Mouse (Mus musculus): ENCODE measurements around the gene Pdcd2l.

Gene Pdcd2l

DNA sequence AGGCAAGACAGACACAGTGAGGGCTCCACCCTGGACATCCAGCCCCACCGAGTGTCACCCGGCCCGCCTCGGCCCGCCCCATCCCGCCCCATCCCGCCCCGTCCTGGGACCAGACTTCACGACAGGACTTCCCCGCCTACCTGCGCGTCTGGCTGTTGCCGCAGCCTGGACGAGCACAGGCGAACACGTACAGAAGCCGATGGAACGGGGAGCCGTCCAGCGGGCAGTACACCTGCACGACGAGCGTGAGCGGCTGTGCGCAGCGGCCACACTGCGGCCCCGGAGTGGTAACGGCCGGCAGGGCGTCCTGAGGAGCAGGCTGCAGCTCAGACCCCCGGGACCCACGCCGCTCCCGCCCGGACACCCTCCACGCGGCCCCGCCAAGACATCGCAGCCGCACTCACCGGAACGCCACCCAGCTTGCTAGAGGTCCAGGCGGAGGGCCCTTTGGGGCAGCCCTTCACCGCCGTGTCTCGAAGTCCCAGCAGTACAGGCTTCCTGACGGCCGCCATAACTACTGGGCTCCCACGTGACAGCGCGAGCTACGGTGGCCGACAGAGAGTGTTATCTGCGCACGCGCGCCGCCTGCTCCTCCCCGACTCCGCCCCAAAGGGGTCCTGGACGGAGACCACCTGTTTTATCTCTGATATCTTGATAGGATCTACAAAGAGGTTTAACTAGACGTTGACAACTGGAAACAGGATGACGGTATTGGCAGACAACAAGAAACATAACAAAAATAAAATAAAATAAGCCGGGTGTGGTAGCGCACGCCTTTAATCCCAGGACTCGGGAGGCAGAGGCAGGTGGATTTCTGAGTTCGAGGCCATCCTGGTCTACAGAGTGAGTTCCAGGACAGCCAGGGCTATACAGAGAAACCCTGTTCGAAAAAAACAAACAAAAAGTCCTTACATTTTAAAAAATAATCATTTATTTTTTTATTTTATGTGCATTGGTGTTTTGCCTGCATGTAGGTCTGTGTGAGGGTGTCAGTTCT, at the start of gene Pdcd2l:
Gene Pdcd2l (minus strand): TSS at position 530 of the 997 bp plus-strand sequence.
- DNase-seq (ENCODE audit: extremely low spot score, low read depth, low spot score) = peak; percentile 62

DNA sequence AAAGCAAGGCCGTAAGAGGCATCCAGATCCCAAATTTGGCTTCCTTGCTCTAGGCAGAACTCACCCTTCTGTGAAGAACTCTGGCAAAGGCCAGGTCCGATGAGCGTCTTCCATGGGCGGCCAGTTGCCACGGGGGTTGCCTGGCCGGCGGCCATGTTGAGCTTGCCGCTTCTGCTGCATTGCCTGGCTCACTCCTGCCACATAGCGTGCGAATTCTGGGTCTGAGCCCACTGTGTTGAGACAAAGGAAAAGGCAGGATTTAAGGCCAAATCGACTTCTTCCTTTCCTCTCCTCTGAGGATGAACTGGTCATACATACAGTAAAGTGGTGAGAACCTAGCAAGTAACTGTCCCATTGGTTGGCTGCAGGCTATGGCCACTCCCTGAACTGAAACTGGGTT, 45.7 kb upstream of the Pdcd2l start:
- DNase-seq (ENCODE audit: extremely low spot score, low read depth, low spot score) = no peak

DNA sequence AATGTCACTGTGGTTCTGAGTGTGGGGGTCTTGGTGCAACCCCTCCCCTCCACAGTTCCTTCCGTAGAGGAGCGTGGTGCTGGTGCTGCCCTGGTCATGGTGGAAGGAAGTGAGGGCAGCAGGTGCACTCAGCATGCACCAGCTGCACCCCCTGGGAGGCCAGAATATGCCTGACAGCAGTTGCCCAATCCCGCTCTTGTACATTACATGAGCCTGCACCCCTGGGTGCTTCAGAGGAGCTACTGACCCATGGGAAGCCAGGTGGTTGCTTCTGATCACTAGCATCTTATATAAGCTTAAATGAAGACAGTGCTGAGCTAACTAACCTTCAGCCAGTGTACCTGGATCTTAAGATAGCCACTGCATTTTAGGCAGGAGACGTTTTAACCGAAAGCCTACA, 41.6 kb upstream of the Pdcd2l start:
- no peak for DNase-seq (ENCODE audit: extremely low spot score, low read depth, low spot score)

DNA sequence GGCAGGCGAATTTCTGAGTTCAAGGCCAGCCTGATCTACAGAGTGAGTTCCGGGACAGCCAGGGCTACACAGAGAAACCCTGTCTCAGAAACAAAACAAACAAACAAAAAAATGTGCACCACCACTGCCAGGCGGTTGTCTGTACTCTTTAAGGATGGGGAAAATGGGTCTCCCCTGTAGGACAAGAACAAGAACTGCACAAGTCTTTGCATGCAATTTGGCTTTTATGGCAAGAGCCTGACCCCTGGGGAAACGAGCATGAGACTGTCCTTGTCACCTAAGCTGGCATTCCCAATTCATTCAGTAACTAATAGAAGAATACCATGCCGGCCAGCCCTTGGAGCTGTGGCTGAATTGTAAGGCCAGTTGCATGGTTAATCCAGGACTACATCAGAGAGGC, 39.1 kb upstream of the Pdcd2l start:
- no peak for DNase-seq (ENCODE audit: extremely low spot score, low read depth, low spot score)

DNA sequence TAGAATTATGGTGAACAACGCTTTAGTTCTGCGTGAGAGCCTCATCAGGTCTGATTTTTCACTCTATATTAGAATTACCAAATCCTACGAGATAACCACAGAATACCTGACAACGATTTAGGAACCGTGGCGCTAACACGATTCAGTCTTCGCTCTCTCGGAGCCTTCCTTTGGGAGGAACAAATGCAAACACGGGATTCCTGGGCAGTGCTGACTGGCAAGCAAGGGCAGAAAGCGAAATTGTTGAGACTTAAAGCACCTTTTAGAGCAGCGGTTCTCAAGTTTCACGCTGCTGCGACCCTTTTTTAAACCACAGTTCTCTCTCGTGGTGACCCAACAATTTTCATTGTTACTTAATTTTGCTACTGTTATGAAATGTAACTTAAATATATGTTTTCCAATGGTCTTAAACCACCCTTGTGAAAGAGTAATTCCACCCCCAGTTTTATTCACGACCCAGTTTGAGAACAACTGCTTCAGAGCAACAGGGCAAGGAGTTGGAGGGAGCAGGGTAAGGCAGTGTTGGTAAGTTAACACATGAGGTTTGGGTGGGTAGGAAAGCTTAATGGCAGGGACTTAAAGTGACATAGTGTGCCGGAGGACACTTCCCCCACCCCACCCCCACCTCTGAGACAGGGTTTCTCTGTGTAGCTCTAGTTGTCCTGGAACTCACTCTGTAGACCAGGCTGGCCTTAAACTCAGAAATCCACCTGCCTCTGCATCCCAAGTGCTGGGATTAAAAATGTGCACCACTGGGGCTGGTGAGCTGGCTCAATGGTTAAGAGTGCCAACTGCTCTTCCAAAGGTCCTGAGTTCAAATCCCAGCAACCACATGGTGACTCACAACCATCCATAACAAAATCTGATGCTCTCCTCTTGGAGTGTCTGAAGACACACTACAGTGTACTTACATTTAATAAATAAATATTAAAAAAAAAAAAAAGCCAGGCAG, 38.4 kb upstream of the Pdcd2l start:
- peak; percentile 2 for DNase-seq (ENCODE audit: extremely low spot score, low read depth, low spot score)

DNA sequence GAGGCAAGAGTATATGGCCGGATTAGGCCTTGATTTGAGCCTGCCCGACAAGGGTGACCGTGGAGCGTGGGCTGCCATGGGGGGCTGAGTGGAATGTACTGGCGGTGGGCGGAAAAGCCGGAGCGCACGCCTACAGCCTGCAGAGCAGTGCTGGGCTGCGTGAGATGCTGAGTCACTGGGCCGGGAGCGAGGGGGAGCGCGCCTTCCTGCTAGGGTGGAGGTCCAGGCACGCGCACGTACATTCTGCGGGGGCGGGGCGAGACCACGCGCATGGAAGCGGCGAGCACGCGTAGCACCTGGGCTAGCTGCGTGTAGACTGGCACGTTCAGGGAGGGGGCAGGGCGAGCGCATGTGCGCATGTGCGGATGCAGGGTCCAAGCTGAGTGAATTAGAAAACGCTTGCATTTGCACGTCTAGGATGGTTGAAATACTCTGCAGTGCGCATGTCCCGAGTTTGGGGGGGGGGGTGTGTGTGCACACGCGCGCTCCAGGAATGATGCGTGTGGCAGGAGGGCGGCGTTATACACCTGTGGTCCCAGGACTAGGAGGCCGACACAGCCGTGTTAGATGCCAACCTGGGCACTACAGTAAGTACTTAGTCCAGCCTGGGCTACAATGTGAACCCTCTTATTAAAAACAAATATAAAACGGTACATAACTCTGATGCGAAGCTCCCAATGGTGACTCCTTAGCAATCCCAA, 37.6 kb upstream of the Pdcd2l start:
- peak; percentile 89 for DNase-seq (ENCODE audit: extremely low spot score, low read depth, low spot score)

DNA sequence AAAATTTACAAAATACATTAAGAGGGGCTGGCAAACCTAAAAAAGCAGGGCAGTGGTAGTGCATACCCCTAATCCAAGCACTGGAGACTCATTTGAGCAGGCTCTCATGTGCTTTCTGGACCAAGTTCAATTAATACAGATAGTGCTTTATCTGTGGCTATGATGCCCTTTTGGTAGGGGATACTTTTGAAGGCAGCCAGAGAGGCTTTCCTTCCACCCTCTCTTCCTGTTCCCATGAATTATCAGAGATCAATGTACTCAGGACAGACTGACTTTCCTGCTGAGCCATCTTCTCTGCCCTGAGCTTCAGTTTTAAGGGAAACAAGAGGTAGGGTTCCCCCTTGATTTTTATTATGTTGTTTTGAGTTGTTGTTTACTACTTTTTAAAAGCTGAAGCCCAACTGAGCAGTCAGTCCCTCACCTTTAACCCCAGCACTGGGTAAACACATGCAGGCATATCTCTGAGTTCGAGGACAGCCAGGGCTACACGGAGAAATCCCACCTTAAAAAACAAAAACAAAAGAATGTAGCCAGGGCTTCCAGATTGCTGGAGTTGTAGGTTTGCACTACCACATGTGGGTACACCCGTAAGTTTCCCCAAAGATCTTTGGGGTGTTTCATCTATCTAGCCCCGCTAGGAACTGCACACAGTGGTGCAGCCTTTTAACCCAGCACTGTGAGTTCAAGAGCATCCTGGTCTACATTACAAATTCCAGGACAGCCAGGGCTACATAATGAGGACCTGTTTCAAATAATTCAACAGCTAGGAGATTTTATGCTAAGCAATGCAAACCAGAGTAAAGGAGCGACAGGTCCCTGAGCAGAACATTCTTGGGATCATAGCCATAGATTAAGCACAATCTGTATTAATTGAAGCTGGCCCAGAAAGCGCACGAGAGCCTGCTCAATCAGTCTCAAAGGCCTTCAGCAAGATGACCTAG, 36.6 kb upstream of the Pdcd2l start:
- DNase-seq (ENCODE audit: extremely low spot score, low read depth, low spot score) = no peak

DNA sequence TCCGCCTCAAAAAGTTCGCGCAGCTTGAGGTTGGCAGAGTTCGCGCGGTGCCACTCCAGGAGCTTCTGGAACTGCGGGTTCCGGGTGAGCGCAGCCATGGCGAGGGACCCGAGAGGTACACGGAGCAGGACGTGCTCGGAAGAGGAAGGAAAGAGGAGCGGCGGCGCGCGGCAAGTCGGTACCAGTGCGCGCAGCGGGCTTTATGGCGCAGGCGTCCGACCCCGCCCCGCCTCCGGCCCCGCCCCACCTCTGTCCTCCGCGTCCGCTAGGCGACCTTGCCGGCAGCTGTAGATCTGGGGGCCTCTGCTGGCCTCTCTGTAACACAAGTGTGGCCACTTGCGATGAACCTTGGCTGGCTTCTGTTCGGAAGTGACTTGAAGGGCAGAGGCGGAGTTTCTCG, 33.7 kb upstream of the Pdcd2l start, which contains the start of gene Gpi1:
Gene Gpi1 (minus strand): TSS at position 221 of the 400 bp plus-strand sequence.
- peak; percentile 47 for DNase-seq (ENCODE audit: extremely low spot score, low read depth, low spot score)

DNA sequence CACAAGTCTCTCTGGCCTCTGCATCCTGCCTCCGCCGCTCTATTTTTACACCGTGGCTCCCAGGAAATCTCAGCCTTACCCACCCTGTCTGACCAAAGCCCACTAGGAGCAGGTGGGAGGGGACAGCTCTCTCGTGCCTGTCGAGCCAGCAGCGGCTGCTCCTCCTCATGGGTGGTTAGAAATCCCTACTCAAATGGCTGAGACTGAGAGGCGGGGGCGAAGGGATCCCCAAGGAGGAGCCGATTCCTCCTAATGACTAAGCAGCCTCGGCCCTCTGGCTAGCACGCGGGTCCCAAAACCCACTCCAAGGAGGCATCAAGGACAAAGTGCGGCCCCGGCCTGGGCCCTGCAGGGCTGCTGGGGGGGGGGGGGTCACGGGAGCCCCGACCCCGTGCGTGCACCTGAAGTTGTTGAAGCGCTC, 33.2 kb upstream of the Pdcd2l start:
- peak; percentile 3 for DNase-seq (ENCODE audit: extremely low spot score, low read depth, low spot score)

DNA sequence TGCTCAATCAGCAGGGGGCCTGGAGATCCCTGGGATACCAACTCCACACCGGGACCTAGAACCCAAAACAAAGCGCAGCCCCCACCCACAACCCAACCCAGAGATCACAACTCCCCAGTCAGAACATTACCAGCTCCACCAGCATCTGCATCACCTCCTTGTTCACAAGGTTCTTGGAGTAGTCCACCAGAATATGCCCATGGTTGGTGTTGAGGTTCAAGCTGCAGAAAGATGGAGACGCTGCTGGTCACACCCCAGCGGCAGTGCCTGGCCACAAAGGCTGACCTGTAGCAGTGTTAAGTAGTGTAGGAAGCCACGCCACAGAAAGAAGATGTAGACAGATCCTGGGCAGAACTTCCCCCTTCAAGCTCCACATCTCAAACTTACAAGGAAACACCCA, 32.7 kb upstream of the Pdcd2l start:
- no peak for DNase-seq (ENCODE audit: extremely low spot score, low read depth, low spot score)

DNA sequence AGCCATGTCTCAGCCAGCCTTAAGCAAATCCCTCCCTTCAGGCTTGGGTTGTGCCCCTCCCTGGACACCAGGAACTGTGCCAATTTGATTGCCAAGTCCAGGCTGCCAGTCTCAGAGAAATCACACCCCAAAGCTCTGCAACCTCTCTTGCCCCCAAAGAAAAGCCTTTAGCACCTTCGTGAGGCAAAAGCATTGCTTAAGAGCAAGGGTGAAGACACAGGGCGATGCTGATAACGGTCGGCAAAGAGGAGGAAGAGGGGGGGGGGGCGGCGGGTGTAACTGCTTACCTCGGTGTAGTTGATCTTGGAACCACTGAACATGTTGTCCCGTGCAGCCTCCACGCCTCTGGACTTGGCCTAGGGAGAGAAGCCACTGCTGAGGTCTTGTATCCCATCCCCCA, 32.2 kb upstream of the Pdcd2l start:
- DNase-seq (ENCODE audit: extremely low spot score, low read depth, low spot score) = no peak

DNA sequence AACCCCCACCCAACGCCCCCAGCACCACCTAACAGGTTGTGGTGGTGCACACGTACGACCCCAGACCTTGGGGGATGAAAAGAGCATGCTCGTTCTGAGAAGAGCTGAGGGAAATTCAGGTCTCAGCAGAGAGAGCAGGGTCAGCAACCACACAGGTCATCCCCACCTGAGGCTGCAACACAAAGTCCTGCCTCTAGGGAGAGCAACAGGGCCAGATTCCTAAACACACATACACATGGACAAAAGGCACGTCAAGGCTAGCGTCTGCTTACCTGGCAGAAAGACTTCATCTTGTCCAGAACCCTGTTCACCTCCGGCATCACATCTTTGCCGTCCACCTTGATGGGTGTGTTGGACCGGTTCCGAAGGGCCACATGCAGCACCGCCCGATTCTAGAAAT, 30.4 kb upstream of the Pdcd2l start:
- DNase-seq (ENCODE audit: extremely low spot score, low read depth, low spot score) = no peak

DNA sequence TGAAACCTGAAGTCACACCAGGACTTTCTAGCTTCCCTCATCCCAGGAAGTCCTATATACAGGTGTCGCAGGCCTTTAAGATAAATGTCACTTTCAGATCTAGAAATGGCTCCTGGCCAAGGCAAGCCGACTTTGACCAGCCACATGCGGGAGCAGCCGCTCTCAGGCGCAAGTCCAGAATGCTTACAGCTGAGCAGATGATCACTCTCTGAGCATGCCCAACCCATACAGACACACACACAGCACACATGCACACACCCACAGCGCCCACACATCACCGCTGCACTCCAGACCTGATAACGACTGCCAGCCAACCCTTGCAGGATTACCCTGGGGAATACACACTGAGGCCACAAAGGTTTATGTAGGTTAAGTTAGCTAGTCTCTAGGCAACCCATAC, 29.6 kb upstream of the Pdcd2l start:
- no peak for DNase-seq (ENCODE audit: extremely low spot score, low read depth, low spot score)

DNA sequence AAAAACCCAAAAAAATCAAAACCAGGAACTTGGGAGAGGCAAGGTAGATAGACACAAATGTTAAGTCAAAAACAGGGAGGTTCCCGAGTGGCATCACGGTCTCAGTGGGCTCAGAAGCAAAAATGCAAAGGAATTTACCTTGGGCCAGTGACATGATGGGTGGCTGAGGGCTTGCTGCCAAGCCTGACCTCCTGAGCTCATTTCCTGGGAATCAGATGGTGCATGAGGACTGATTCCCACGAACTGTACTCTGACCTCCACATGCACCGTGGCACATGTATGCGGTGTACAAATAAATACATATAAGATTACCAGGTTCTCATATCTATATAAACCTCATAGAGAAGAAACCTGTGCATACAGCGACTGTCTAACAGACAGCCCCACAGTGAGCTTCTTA, 27.8 kb upstream of the Pdcd2l start:
- no peak for DNase-seq (ENCODE audit: extremely low spot score, low read depth, low spot score)

DNA sequence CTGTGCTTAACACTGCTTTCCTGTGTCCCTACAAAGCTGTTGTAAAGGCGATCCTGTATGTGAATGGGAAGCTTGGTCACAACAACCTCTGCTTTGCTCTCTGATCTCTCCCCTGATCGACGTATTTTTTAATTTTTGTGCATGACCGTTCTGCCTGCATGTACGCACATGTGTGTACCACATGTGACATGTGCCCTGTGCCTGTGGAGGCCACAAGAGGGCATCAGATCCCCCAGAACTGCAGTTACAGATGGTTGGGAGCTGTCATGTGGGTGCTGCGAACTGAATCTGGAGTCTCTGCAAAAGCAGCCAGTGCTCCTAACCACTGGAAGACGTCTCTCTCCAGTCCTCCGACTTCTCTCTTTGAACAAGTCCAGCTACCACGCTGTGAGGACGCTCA, 25.9 kb upstream of the Pdcd2l start:
- DNase-seq (ENCODE audit: extremely low spot score, low read depth, low spot score) = no peak

DNA sequence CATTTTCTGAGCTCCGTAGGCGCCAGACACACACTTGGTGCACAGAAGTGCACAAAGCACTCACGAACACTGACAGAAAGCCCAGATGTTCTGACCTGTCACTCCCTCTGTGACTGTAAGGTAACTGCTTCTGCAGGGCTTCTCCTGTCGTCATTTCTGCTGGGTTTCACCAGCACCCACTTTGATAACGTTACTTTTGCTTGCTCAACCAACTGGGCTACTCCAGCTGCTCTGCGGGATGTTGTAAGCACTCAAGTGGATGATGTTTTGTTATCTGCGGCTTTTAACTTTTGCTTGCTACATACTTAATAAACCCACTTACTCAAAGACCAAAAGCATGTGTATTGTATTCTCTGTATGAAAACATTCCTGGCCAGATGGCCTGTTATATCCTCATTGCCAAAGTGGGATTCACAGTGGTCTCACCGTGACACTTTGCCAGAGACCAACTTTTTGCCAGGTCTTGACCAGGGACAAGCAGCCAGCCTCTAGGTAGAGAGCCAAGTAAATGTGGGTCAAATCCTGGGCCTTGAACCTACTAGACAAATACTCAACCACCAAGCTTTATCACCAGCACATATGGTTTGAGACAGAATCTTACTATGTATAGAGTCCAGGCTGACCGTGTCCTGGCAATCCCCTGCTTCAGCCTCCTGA, 25.3 kb upstream of the Pdcd2l start:
- DNase-seq (ENCODE audit: extremely low spot score, low read depth, low spot score) = no peak

DNA sequence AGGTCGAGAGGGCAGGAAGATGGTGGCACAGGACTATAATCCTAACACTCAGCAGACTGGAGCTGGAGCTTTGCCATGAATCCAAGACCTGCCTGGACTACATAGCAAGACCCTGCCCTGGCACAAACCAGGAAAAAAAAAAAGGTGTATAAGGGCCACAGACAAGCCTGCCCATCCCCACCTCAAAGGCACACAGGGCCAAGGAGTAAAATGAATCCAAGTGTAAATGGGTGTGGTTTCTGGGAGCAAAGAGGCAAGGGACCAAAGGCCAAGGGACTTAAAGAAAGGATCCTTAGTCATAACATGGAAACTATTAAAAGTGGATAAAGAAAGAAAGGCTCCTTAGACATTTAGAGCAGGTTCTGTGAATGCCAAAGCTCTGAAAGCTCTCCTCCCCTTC, 22.0 kb upstream of the Pdcd2l start:
- DNase-seq (ENCODE audit: extremely low spot score, low read depth, low spot score) = no peak

DNA sequence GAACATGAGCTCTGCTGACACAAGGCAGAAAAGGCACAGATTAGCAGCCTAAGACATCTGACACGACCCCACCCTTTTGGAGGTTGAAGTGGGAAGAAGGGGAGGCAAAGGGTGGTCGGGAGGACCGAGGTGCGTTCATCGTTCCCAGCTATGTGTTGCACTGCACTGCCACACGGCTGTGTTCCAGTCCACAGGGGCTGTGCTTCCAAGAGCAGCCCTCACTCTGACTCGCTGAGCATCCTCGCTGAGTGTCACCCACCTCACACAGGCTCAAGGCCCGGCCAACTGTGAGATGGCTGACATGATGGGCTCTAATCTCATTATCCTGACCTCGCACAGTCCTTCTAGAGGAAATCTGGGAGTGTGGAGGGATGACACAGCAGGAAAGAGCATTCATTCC, 20.0 kb upstream of the Pdcd2l start:
- no peak for DNase-seq (ENCODE audit: extremely low spot score, low read depth, low spot score)

DNA sequence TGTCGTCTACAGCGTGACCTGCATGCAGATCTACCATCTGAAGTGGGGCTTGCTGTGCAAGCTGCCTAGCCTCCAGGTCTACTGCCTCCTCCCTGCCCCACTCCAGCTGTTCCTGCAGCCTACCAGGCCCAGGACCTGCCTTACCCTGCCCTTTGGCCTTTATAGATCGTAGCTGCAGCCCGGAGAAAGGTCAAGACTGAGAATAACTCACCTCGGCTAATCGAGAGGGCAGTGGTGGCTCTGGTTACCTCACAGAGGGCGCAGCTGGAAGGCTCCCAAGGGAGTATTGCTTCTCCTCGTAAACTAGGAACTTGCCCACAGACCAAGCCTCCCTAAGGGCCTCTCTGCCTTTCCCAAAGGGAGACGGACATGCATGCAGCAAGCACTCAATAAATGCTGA, 19.0 kb upstream of the Pdcd2l start:
- no peak for DNase-seq (ENCODE audit: extremely low spot score, low read depth, low spot score)
